Mouse (Mus musculus) thymus, adult 2 months (tissue): ENCODE measurements around the gene Pnpla2.

Experiments used
- CTCF ChIP-seq: fragments of 200-500 bp; IDR thresholded peaks from 2 replicates; pipeline ENCODE4 v1.5.1; 2012; ENCODE audit warnings: mild to moderate bottlenecking, control low read depth, low read length, moderate library complexity, borderline replicate concordance; ENCODE audit not compliant: control insufficient read depth, poor library complexity, insufficient read depth; ENCODE audit errors: extremely low read depth
- POLR2A ChIP-seq: fragments of 200-500 bp; IDR thresholded peaks from 2 replicates; pipeline ENCODE4 v1.6.1; 2012; ENCODE audit warnings: mild to moderate bottlenecking, low read length, control low read depth, moderate library complexity; ENCODE audit not compliant: control insufficient read depth, poor library complexity, insufficient read depth; ENCODE audit errors: extremely low read depth

- no peak for TF ChIP-seq CTCF
- no peak for TF ChIP-seq POLR2A
Measured at GRCm38 (mm10) chr7:141471236-141471635, 16.2 kb downstream of the Pnpla2 start.
